9 mouse cellular contexts compared by ENCODE assay signal in genomic region chr4:43453413-43453812, GRCm38 (mm10). TPM values are rescaled to one million over a fixed set of nuclear protein-coding genes. Genes with fewer than 3 reads are reported as not detected.
DNase-seq lines count a peak whose midpoint lies in the region; ATAC-seq and TF ChIP-seq lines count a peak whose summit lies in the region.
"Had no signal": no experiment of that assay in that cellular context is flagged by ENCODE, and none has a peak within 500 bp of the region (broad histone marks: within the 10 kb centered on the region; RNA-seq: fewer than 3 reads in every experiment).

No protein-coding gene starts in this region.

- H3K36me3 ChIP-seq in kidney, adult 2 months (ENCODE audit: control insufficient read depth, insufficient read depth, low read length) = no peaks in the 10 kb centered on the region
- no peaks in the 10 kb centered on the region for H3K36me3 ChIP-seq in embryonic facial prominence, embryonic 11.5 days (replicated peaks; ENCODE audit: control insufficient read depth, insufficient read depth, low read depth, low read length)
- H3K36me3 ChIP-seq in limb, embryonic 12.5 days = peaks cover 3% of the 10 kb centered on the region

- no peak overlapping the region for H3K9ac ChIP-seq in embryonic facial prominence, embryonic 11.5 days (replicated peaks; ENCODE audit: low read length)
- H3K9ac ChIP-seq in limb, embryonic 12.5 days (replicated peaks) = peak overlapping the region; percentile 45

- peaks cover 5% of the 10 kb centered on the region; the same call in 1 of the 2 replicates for H3K4me1 ChIP-seq in kidney, adult 2 months (ENCODE audit: control insufficient read depth, insufficient read depth, low read length)
- H3K4me1 ChIP-seq in embryonic facial prominence, embryonic 11.5 days (ENCODE audit: control insufficient read depth, insufficient read depth, low read length) = no peaks in the 10 kb centered on the region; the same call in 1 of the 2 replicates
- peaks cover 23% of the 10 kb centered on the region; the same call in 1 of the 2 replicates for H3K4me1 ChIP-seq in limb, embryonic 12.5 days (replicated peaks)

- TF ChIP-seq POLR2A in kidney, adult 2 months (IDR thresholded peaks at IDR 0.05; ENCODE audit: low read depth, low read length) = no peak

- H3K9me3 ChIP-seq in embryonic facial prominence, embryonic 11.5 days (replicated peaks; ENCODE audit: control insufficient read depth, low read length) = no peaks in the 10 kb centered on the region
- H3K9me3 ChIP-seq in limb, embryonic 12.5 days = no peaks in the 10 kb centered on the region

- intact Hi-C loops in gastrocnemius, postnatal 36 days (cut with DNase I) = no loop called here
- intact Hi-C loops in left cerebral cortex, adult 2 months (cut with DNase I) = no loop called here

- H3K27ac ChIP-seq in kidney, adult 2 months (ENCODE audit: insufficient read depth, low read depth, low read length) = no peak overlapping the region
- H3K27ac ChIP-seq in embryonic facial prominence, embryonic 11.5 days (replicated peaks; ENCODE audit: low read depth, low read length) = no peak overlapping the region
- no peak overlapping the region for H3K27ac ChIP-seq in limb, embryonic 12.5 days
- no peak overlapping the region for H3K27ac ChIP-seq in left cerebral cortex, adult 2 months

- H3K4me3 ChIP-seq in kidney, adult 2 months (ENCODE audit: insufficient read depth, low read depth, low read length) = peak overlapping the region; percentile 18; the same call in 1 of the 2 replicates
- peak overlapping the region; percentile 5 for H3K4me3 ChIP-seq in embryonic facial prominence, embryonic 11.5 days (ENCODE audit: low read depth, low read length)
- peak overlapping the region; percentile 30 for H3K4me3 ChIP-seq in limb, embryonic 12.5 days (replicated peaks)
- no peak overlapping the region for H3K4me3 ChIP-seq in left cerebral cortex, adult 2 months

- peak overlapping the region; percentile 41 for H3K4me2 ChIP-seq in embryonic facial prominence, embryonic 11.5 days (ENCODE audit: low read depth, low read length)
- peak overlapping the region; percentile 55 for H3K4me2 ChIP-seq in limb, embryonic 12.5 days

- WGBS in kidney, adult 2 months = 2% methylated on average over 18 of the region's 18 CpGs
- WGBS in embryonic facial prominence, embryonic 11.5 days = under 1% methylated on average over 14 of the region's 18 CpGs
- 1% methylated on average over 18 of the region's 18 CpGs for WGBS in limb, embryonic 12.5 days

- no peak for ATAC-seq in embryonic facial prominence, embryonic 11.5 days (replicated peaks; ENCODE audit: insufficient number of reproducible peaks, low FRiP score, low TSS enrichment, low read depth)
- no peak for ATAC-seq in limb, embryonic 12.5 days (ENCODE audit: insufficient number of reproducible peaks, insufficient read depth, low FRiP score, low TSS enrichment, low read depth)

- no peak for DNase-seq in kidney, adult 2 months
- DNase-seq in kidney, postnatal 14 days = no peak
- DNase-seq in embryonic facial prominence, embryonic 11.5 days (ENCODE audit: low spot score) = peak; percentile 38
- DNase-seq in retina, embryonic 14.5 days (ENCODE audit: low spot score) = peak; percentile 44
- DNase-seq in gastrocnemius, postnatal 36 days = no peak
- DNase-seq in left cerebral cortex, adult 2 months (ENCODE audit: extremely low spot score in 1 of 2, low spot score in 2 of 2) = no peak
- DNase-seq in frontal cortex, postnatal 25 days (ENCODE audit: low spot score in 2 of 2) = no peak

- TF ChIP-seq CTCF in kidney, adult 2 months (conservative IDR thresholded peaks at IDR 0.05; ENCODE audit: insufficient read depth, insufficient read length, low read depth, low read length) = no peak
- no peak for TF ChIP-seq CTCF in left cerebral cortex, adult 2 months (IDR thresholded peaks at IDR 0.05)

- H3K27me3 ChIP-seq in kidney, adult 2 months (replicated peaks; ENCODE audit: control insufficient read depth, insufficient read depth, low read length) = no peaks in the 10 kb centered on the region
- peaks cover 6% of the 10 kb centered on the region; the same call in 1 of the 2 replicates for H3K27me3 ChIP-seq in embryonic facial prominence, embryonic 11.5 days (ENCODE audit: control insufficient read depth, insufficient read depth, low read length)
- H3K27me3 ChIP-seq in limb, embryonic 12.5 days = peaks cover 43% of the 10 kb centered on the region

RNA-seq across cellular contexts. Expression of gene Cd72, which starts 1.0 kb away (rescaled TPM):
- polyA plus RNA-seq in kidney, adult 2 months (2012; rRNA removed) = 4.5 and 12.6 TPM in 2 replicates
- 2.4 and 2.7 TPM in 2 replicates for polyA plus RNA-seq in embryonic facial prominence, embryonic 11.5 days (2014; fragmentation: Nextera tagmentation; extraction: Ambion mirVana)
- polyA plus RNA-seq in limb, embryonic 12.5 days (2016; fragmentation: Nextera tagmentation; extraction: Ambion mirVana) = 2.7 and 3.5 TPM in 2 replicates
- total RNA-seq in gastrocnemius, postnatal 36 days (2021) = not detected
- 1 to 10 TPM; 1.1 to 1.4 TPM for total RNA-seq in left cerebral cortex, adult 2 months (2021)

RNA-seq across cellular contexts. Expression of gene Tesk1, which starts 11.7 kb away (rescaled TPM):
- polyA plus RNA-seq in kidney, adult 2 months (2012; rRNA removed) = 59.0 and 72.5 TPM in 2 replicates
- polyA plus RNA-seq in embryonic facial prominence, embryonic 11.5 days (2014; fragmentation: Nextera tagmentation; extraction: Ambion mirVana) = 8.2 TPM in 2 replicates
- polyA plus RNA-seq in limb, embryonic 12.5 days (2016; fragmentation: Nextera tagmentation; extraction: Ambion mirVana) = 13.3 TPM in 2 replicates
- 10 to 100 TPM; 49.1 to 50.0 TPM for total RNA-seq in gastrocnemius, postnatal 36 days (2021)
- total RNA-seq in left cerebral cortex, adult 2 months (2021) = 100 to 1,000 TPM; 102 to 103 TPM

RNA-seq across cellular contexts. Expression of gene Fam166b, which starts 24.5 kb away (rescaled TPM):
- polyA plus RNA-seq in kidney, adult 2 months (2012; rRNA removed) = 1.3 and 1.6 TPM in 2 replicates
- polyA plus RNA-seq in embryonic facial prominence, embryonic 11.5 days (2014; fragmentation: Nextera tagmentation; extraction: Ambion mirVana) = 0.17 TPM in 1 of 2 replicates, not detected in the other
- 0.24 TPM in 1 of 2 replicates, not detected in the other for polyA plus RNA-seq in limb, embryonic 12.5 days (2016; fragmentation: Nextera tagmentation; extraction: Ambion mirVana)
- total RNA-seq in gastrocnemius, postnatal 36 days (2021) = not detected
- 1 to 10 TPM in 1 of 2 experiments, under 1 TPM in 1; 0.68 to 1.3 TPM for total RNA-seq in left cerebral cortex, adult 2 months (2021)
- total RNA-seq: hematopoietic stem cell, adult 5-6 weeks had no signal

RNA-seq across cellular contexts. Expression of gene Sit1, which starts 30.1 kb away (rescaled TPM):
- 0.23 and 1.4 TPM in 2 replicates for polyA plus RNA-seq in kidney, adult 2 months (2012; rRNA removed)
- not detected in 2 replicates for polyA plus RNA-seq in embryonic facial prominence, embryonic 11.5 days (2014; fragmentation: Nextera tagmentation; extraction: Ambion mirVana)
- polyA plus RNA-seq in limb, embryonic 12.5 days (2016; fragmentation: Nextera tagmentation; extraction: Ambion mirVana) = not detected in 2 replicates
- not detected for total RNA-seq in gastrocnemius, postnatal 36 days (2021)
- total RNA-seq in left cerebral cortex, adult 2 months (2021) = not detected
- total RNA-seq: hematopoietic stem cell, adult 5-6 weeks had no signal

RNA-seq across cellular contexts. Expression of gene Ccdc107, which starts 39.3 kb away (rescaled TPM):
- polyA plus RNA-seq in kidney, adult 2 months (2012; rRNA removed) = 529 and 664 TPM in 2 replicates
- polyA plus RNA-seq in embryonic facial prominence, embryonic 11.5 days (2014; fragmentation: Nextera tagmentation; extraction: Ambion mirVana) = 54.6 and 61.1 TPM in 2 replicates
- 62.0 and 63.8 TPM in 2 replicates for polyA plus RNA-seq in limb, embryonic 12.5 days (2016; fragmentation: Nextera tagmentation; extraction: Ambion mirVana)
- total RNA-seq in gastrocnemius, postnatal 36 days (2021) = 10 to 100 TPM; 19.8 to 22.4 TPM
- total RNA-seq in left cerebral cortex, adult 2 months (2021) = 10 to 100 TPM; 28.1 to 31.8 TPM

Comparison
In these comparisons a context has a peak if more than half of its experiments do, and no peak if none do; other contexts are left out.
1. DNase-seq: peak in embryonic facial prominence, embryonic 11.5 days (single experiment) and retina, embryonic 14.5 days (single experiment); none in kidney, adult 2 months (single experiment), kidney, postnatal 14 days (single experiment), gastrocnemius, postnatal 36 days (0 of 2), left cerebral cortex, adult 2 months (0 of 2) and frontal cortex, postnatal 25 days (0 of 2).